Mouse (Mus musculus) liver, embryonic 12.5 days (tissue): ENCODE data around the gene Hspb6. TPM values are rescaled to one million over a fixed set of nuclear protein-coding genes. Genes with fewer than 3 reads are reported as not detected.

Source experiments
- ATAC-seq: fragments of 200-750 bp; cut with Nextera tagmentation; 2 replicates; pipeline ENCODE4 v1.8.0; 2017; ENCODE audit warnings: moderate number of reproducible peaks, mild to moderate bottlenecking, moderate library complexity
- H3K27ac ChIP-seq: fragments of 300-500 bp; sonication (generic); 2 replicates; pipeline ENCODE4 v1.5.1; 2016; ENCODE audit warnings: mild to moderate bottlenecking
- H3K27me3 ChIP-seq: fragments of 300-500 bp; sonication (generic); replicated peaks from 2 replicates; pipeline ENCODE4 v1.6.1; 2016; ENCODE audit warnings: mild to moderate bottlenecking, moderate library complexity
- H3K36me3 ChIP-seq: fragments of 300-500 bp; sonication (generic); 2 replicates; pipeline ENCODE4 v1.6.1; 2016; ENCODE audit warnings: mild to moderate bottlenecking, moderate library complexity
- H3K4me1 ChIP-seq: fragments of 300-500 bp; sonication (generic); 2 replicates; pipeline ENCODE4 v1.6.1; 2016
- H3K4me2 ChIP-seq: fragments of 300-500 bp; sonication (generic); 2 replicates; pipeline ENCODE4 v1.6.1; 2016; ENCODE audit warnings: mild to moderate bottlenecking, moderate library complexity
- H3K4me3 ChIP-seq: fragments of 300-500 bp; sonication (generic); 2 replicates; pipeline ENCODE4 v1.5.1; 2016; ENCODE audit warnings: mild to moderate bottlenecking, moderate library complexity
- H3K9ac ChIP-seq: fragments of 300-500 bp; sonication (generic); 2 replicates; pipeline ENCODE4 v1.6.1; 2016; ENCODE audit warnings: mild to moderate bottlenecking, moderate library complexity
- H3K9me3 ChIP-seq: fragments of 300-500 bp; sonication (generic); replicated peaks from 2 replicates; pipeline ENCODE4 v1.6.1; 2016; ENCODE audit warnings: mild to moderate bottlenecking, moderate library complexity
- WGBS: fragments of 180-500 bp; shearing (Covaris S2); methylation state at CpG from one replicate; pipeline ENCODE4 v1.1.7; 2016; ENCODE audit not compliant: insufficient replicate concordance; 5-methylcytosine and 5-hydroxymethylcytosine counted together
- polyA plus RNA-seq: library from polyadenylated mRNA; unstranded; fragments of >200 nt; fragmentation: Nextera tagmentation; extraction: Ambion mirVana; gene quantifications from 2 replicates; pipeline ENCODE4 v1.2.1, GENCODE M21; 2016

Gene Hspb6
- polyA plus RNA-seq, 1 experiment from 2014 or later = 5.0 TPM

GRCm38 (mm10) chr7:30566033-30566432 is 14.1 kb downstream of the Hspb6 start:
- Histone ChIP-seq H3K4me1 (peaks cover 23% of the 10 kb centered on the region), H3K4me2 (no peak overlapping the region), H3K9ac (no peak overlapping the region), H3K4me3 (no peak overlapping the region), H3K9me3 (no peaks in the 10 kb centered on the region), H3K36me3 (peaks cover 71% of the 10 kb centered on the region), H3K27me3 (no peaks in the 10 kb centered on the region), H3K27ac (no peak overlapping the region)
- 77% methylated on average over 9 of the region's 9 CpGs for WGBS
- ATAC-seq = no peak

- Histone ChIP-seq H3K4me2 (no peak overlapping the region), H3K4me1 (peaks cover 21% of the 10 kb centered on the region), H3K9ac (no peak overlapping the region), H3K4me3 (no peak overlapping the region), H3K36me3 (peaks cover 82% of the 10 kb centered on the region), H3K27me3 (no peaks in the 10 kb centered on the region), H3K27ac (no peak overlapping the region), H3K9me3 (no peaks in the 10 kb centered on the region)
- WGBS = 87% methylated on average over 11 of the region's 11 CpGs
- no peak for ATAC-seq
These were observed 15.6 kb downstream of the Hspb6 start for GRCm38 (mm10) chr7:30567555-30567954.

GRCm38 (mm10) chr7:30572389-30572788 is 20.4 kb downstream of the Hspb6 start:
- Histone ChIP-seq H3K4me3 (no peak overlapping the region), H3K27ac (0 out of 2 replicates have a peak overlapping the region, but pooled peaks have one; percentile 43), H3K27me3 (no peaks in the 10 kb centered on the region), H3K9ac (no peak overlapping the region), H3K36me3 (peaks cover 98% of the 10 kb centered on the region), H3K4me1 (peaks cover 20% of the 10 kb centered on the region), H3K4me2 (no peak overlapping the region), H3K9me3 (no peaks in the 10 kb centered on the region)
- 0 out of 2 replicates have a peak, but pooled peaks have one; percentile 36 for ATAC-seq
- WGBS = 59% methylated on average over 5 of the region's 5 CpGs

GRCm38 (mm10) chr7:30572969-30573368 is 21.0 kb downstream of the Hspb6 start:
- no peaks in the 10 kb centered on the region for H3K9me3 ChIP-seq

GRCm38 (mm10) chr7:30579950-30580349 is 28.0 kb downstream of the Hspb6 start:
- 86% methylated on average over 8 of the region's 8 CpGs for WGBS
- Histone ChIP-seq H3K27ac (no peak overlapping the region), H3K36me3 (peaks cover 100% of the 10 kb centered on the region), H3K27me3 (no peaks in the 10 kb centered on the region), H3K9me3 (no peaks in the 10 kb centered on the region), H3K4me3 (no peak overlapping the region), H3K9ac (no peak overlapping the region), H3K4me1 (no peaks in the 10 kb centered on the region), H3K4me2 (no peak overlapping the region)
- ATAC-seq = no peak

More at GRCm38 (mm10) chr7:30572969-30573368, 21.0 kb downstream of the Hspb6 start:
- Histone ChIP-seq H3K27me3 (no peaks in the 10 kb centered on the region), H3K4me3 (no peak overlapping the region), H3K4me1 (peaks cover 20% of the 10 kb centered on the region), H3K36me3 (peaks cover 100% of the 10 kb centered on the region), H3K9ac (no peak overlapping the region), H3K27ac (no peak overlapping the region), H3K4me2 (no peak overlapping the region)
- WGBS = 74% methylated on average over 2 of the region's 2 CpGs
- no peak for ATAC-seq

- no peaks in the 10 kb centered on the region for H3K9me3 ChIP-seq
- H3K4me2 ChIP-seq = no peak overlapping the region
- H3K27ac ChIP-seq = no peak overlapping the region
- peaks cover 100% of the 10 kb centered on the region for H3K36me3 ChIP-seq
- ATAC-seq = no peak
- H3K4me3 ChIP-seq = no peak overlapping the region
- WGBS = 93% methylated on average over 16 of the region's 16 CpGs
- H3K9ac ChIP-seq = no peak overlapping the region
- peaks cover 4% of the 10 kb centered on the region for H3K4me1 ChIP-seq
- H3K27me3 ChIP-seq = no peaks in the 10 kb centered on the region
These were observed 29.6 kb downstream of the Hspb6 start for GRCm38 (mm10) chr7:30581547-30581946.

- Histone ChIP-seq H3K27me3 (no peaks in the 10 kb centered on the region), H3K4me3 (no peak overlapping the region), H3K9me3 (no peaks in the 10 kb centered on the region), H3K4me2 (no peak overlapping the region), H3K27ac (no peak overlapping the region), H3K4me1 (peaks cover 16% of the 10 kb centered on the region), H3K36me3 (peaks cover 77% of the 10 kb centered on the region), H3K9ac (no peak overlapping the region)
- no peak for ATAC-seq
- 91% methylated on average over 10 of the region's 10 CpGs for WGBS
These were observed 32.4 kb downstream of the Hspb6 start for GRCm38 (mm10) chr7:30584339-30584738.

GRCm38 (mm10) chr7:30585170-30585569 is 33.2 kb downstream of the Hspb6 start:
- ATAC-seq = no peak
- H3K9ac ChIP-seq = no peak overlapping the region
- H3K4me2 ChIP-seq = no peak overlapping the region
- H3K4me3 ChIP-seq = no peak overlapping the region
- H3K4me1 ChIP-seq = peaks cover 21% of the 10 kb centered on the region
- H3K27me3 ChIP-seq = no peaks in the 10 kb centered on the region
- H3K36me3 ChIP-seq = peaks cover 68% of the 10 kb centered on the region
- WGBS = 95% methylated on average over 7 of the region's 7 CpGs
- no peak overlapping the region for H3K27ac ChIP-seq
- no peaks in the 10 kb centered on the region for H3K9me3 ChIP-seq

GRCm38 (mm10) chr7:30586455-30587020 is 34.6 kb downstream of the Hspb6 start:
- peak overlapping the region; percentile 100; the same call in 1 of the 2 replicates for H3K9ac ChIP-seq

GRCm38 (mm10) chr7:30587842-30588667 is 36.1 kb downstream of the Hspb6 start:
- H3K9me3 ChIP-seq = no peaks in the 10 kb centered on the region
- under 1% methylated on average over 67 of the region's 67 CpGs for WGBS
- peaks cover 23% of the 10 kb centered on the region for H3K4me1 ChIP-seq
- peak overlapping the region; percentile 100 for H3K4me3 ChIP-seq
- no peaks in the 10 kb centered on the region for H3K27me3 ChIP-seq
- ATAC-seq = peak; percentile 27
- peak overlapping the region; percentile 100 for H3K9ac ChIP-seq
- H3K36me3 ChIP-seq = peaks cover 39% of the 10 kb centered on the region
- peak overlapping the region; percentile 94 for H3K4me2 ChIP-seq
- peak overlapping the region; percentile 92 for H3K27ac ChIP-seq

More at GRCm38 (mm10) chr7:30586455-30587020, 34.6 kb downstream of the Hspb6 start:
- H3K4me3 ChIP-seq = peak overlapping the region; percentile 100
- H3K36me3 ChIP-seq = peaks cover 55% of the 10 kb centered on the region
- no peaks in the 10 kb centered on the region for H3K9me3 ChIP-seq
- peaks cover 21% of the 10 kb centered on the region for H3K4me1 ChIP-seq
- no peaks in the 10 kb centered on the region for H3K27me3 ChIP-seq
- peak overlapping the region; percentile 94 for H3K4me2 ChIP-seq
- ATAC-seq = no peak
- no peak overlapping the region for H3K27ac ChIP-seq
- 86% methylated on average over 28 of the region's 28 CpGs for WGBS

GRCm38 (mm10) chr7:30588676-30589434 is 36.9 kb downstream of the Hspb6 start, which contains the start of gene Kmt2b:
Gene Kmt2b, minus strand, starts transcription at chr7:30588726.
- Histone ChIP-seq H3K4me1 (peaks cover 31% of the 10 kb centered on the region), H3K36me3 (peaks cover 31% of the 10 kb centered on the region), H3K4me2 (peak within 1 kb of the TSS; percentile 94), H3K9ac (peak within 1 kb of the TSS; percentile 100), H3K4me3 (peak within 1 kb of the TSS; percentile 100), H3K27ac (peak within 1 kb of the TSS; percentile 92), H3K9me3 (no peaks in the 10 kb centered on the region), H3K27me3 (no peaks in the 10 kb centered on the region)
- WGBS = under 1% methylated on average over 55 of the region's 68 CpGs
- peak; percentile 95 for ATAC-seq
